Mouse (Mus musculus) kidney, embryonic 14.5 days (tissue): ENCODE data around the gene Pla2r1. TPM values are rescaled to one million over a fixed set of nuclear protein-coding genes. Genes with fewer than 3 reads are reported as not detected.

Experiments used
- ATAC-seq: fragments of 200-750 bp; cut with Nextera tagmentation; 2 replicates; pipeline ENCODE4 v1.8.0; 2017; ENCODE audit warnings: moderate number of reproducible peaks, mild to moderate bottlenecking, moderate TSS enrichment, moderate library complexity; ENCODE audit not compliant: low FRiP score, low TSS enrichment
- H3K27ac ChIP-seq: fragments of 300-500 bp; sonication (generic); 2 replicates; pipeline ENCODE4 v1.5.1; 2014; ENCODE audit warnings: low read depth, mild to moderate bottlenecking, low read length, moderate library complexity, mixed read lengths
- H3K27me3 ChIP-seq: fragments of 300-500 bp; sonication (generic); 2 replicates; pipeline ENCODE4 v1.6.1; 2014; ENCODE audit warnings: mild to moderate bottlenecking, low read length; ENCODE audit not compliant: control insufficient read depth, insufficient read depth
- H3K36me3 ChIP-seq: fragments of 300-500 bp; sonication (generic); 2 replicates; pipeline ENCODE4 v1.6.1; 2014; ENCODE audit warnings: low read length, mixed read lengths; ENCODE audit not compliant: control insufficient read depth, insufficient read depth
- H3K4me1 ChIP-seq: fragments of 300-500 bp; sonication (generic); 2 replicates; pipeline ENCODE4 v1.6.1; 2014; ENCODE audit warnings: low read length, mixed read lengths; ENCODE audit not compliant: control insufficient read depth, insufficient read depth
- H3K4me2 ChIP-seq: fragments of 300-500 bp; sonication (generic); replicated peaks from 2 replicates; pipeline ENCODE4 v1.6.1; 2014; ENCODE audit warnings: low read depth, mild to moderate bottlenecking, low read length
- H3K4me3 ChIP-seq: fragments of 300-500 bp; sonication (generic); 2 replicates; pipeline ENCODE4 v1.5.1; 2014; ENCODE audit warnings: mild to moderate bottlenecking, low read length
- H3K9ac ChIP-seq: fragments of 300-500 bp; sonication (generic); 2 replicates; pipeline ENCODE4 v1.6.1; 2014; ENCODE audit warnings: low read depth, mild to moderate bottlenecking, low read length, moderate library complexity
- H3K9me3 ChIP-seq: fragments of 300-500 bp; sonication (generic); 2 replicates; pipeline ENCODE4 v1.6.1; 2016; ENCODE audit warnings: low read length; ENCODE audit not compliant: control insufficient read depth
- WGBS: fragments of 180-500 bp; shearing (Covaris S2); extraction: QIAGEN DNeasy Blood & Tissue Kit; methylation state at CpG from one replicate; pipeline ENCODE4 v1.1.7; 2014; 5-methylcytosine and 5-hydroxymethylcytosine counted together
- polyA plus RNA-seq: library from polyadenylated mRNA; unstranded; fragments of >200 nt; fragmentation: Nextera tagmentation; extraction: Ambion mirVana; gene quantifications from 2 replicates; pipeline ENCODE4 v1.2.1, GENCODE M21; 2014

The Pla2r1 gene
- 1.6 and 3.3 TPM in 2 replicates for polyA plus RNA-seq

- Histone ChIP-seq H3K27ac (no peak within 1 kb of the TSS), H3K27me3 (no peaks in the 10 kb centered on the region), H3K9ac (peak within 1 kb of the TSS; percentile 45), H3K36me3 (no peaks in the 10 kb centered on the region), H3K9me3 (no peaks in the 10 kb centered on the region), H3K4me1 (peaks cover 10% of the 10 kb centered on the region), H3K4me3 (peak within 1 kb of the TSS; percentile 48), H3K4me2 (peak within 1 kb of the TSS; percentile 95)
- WGBS, result 4% methylated on average over 33 of the region's 33 CpGs
- peak; percentile 87 for ATAC-seq
Observed at GRCm38 (mm10) chr2:60552902-60553682, at the start of gene Pla2r1. TSS of gene Pla2r1 (minus strand) at chr2:60553308.

DNA sequence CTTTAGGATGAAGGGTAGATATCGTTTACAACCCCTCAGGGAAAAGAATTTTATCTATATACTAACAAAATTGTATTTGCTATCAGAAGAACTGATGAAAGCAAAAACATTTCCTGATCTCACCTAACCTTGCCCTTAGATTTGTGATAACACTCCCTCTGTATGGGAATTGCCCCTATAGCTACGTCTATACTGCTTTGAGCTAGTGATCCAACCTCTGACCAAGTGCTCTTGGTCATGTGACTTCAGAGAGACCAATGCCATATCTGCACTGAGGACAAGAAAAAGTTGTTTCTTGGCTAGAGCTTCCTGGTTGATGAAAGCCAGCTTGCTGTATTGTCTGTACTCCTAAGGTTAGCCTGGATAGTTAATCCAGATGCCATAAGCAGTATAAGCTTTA lies 48.2 kb upstream of the Pla2r1 start:
- WGBS, result 79% methylated on average over 2 of the region's 2 CpGs

DNA sequence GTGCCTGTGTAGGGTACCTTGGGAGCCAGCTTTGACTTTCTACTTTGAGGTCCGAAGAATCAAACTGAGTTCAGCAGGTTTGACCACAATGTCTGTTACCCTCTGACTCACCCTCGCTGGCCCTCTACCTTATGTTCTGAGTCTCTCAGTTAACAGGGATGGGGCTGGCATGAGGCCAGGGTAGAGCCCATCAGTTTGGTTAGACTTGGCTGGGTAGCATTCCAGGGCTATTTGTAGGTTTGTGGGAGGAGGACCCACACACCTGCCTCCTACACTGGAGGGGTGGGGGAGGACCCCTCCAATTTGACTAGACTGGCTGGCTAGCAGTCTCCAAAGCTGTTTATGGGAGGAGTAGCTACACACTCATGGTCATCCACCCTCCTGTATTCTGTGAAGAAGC lies 47.8 kb upstream of the Pla2r1 start:
- WGBS, result 89% methylated on average over 2 of the region's 2 CpGs
- Histone ChIP-seq H3K4me3 (no peak overlapping the region), H3K4me2 (no peak overlapping the region), H3K9ac (no peak overlapping the region), H3K27me3 (no peaks in the 10 kb centered on the region), H3K4me1 (no peaks in the 10 kb centered on the region), H3K36me3 (no peaks in the 10 kb centered on the region), H3K9me3 (no peaks in the 10 kb centered on the region), H3K27ac (no peak overlapping the region)
- no peak for ATAC-seq

More for the DNA sequence above, 48.2 kb upstream of the Pla2r1 start:
- Histone ChIP-seq H3K4me2 (no peak overlapping the region), H3K9me3 (no peaks in the 10 kb centered on the region), H3K36me3 (no peaks in the 10 kb centered on the region), H3K27ac (no peak overlapping the region), H3K4me1 (no peaks in the 10 kb centered on the region), H3K27me3 (no peaks in the 10 kb centered on the region), H3K4me3 (no peak overlapping the region), H3K9ac (no peak overlapping the region)
- no peak for ATAC-seq

- H3K9me3 ChIP-seq, result no peaks in the 10 kb centered on the region
- 91% methylated on average over 4 of the region's 4 CpGs for WGBS
- H3K27ac ChIP-seq, result no peak overlapping the region
- H3K36me3 ChIP-seq, result no peaks in the 10 kb centered on the region
- no peak overlapping the region for H3K9ac ChIP-seq
- H3K27me3 ChIP-seq, result no peaks in the 10 kb centered on the region
- no peak overlapping the region for H3K4me3 ChIP-seq
- no peak for ATAC-seq
- H3K4me1 ChIP-seq, result no peaks in the 10 kb centered on the region
- H3K4me2 ChIP-seq, result no peak overlapping the region
Observed at GRCm38 (mm10) chr2:60583416-60583815, 30.3 kb upstream of the Pla2r1 start.

GRCm38 (mm10) chr2:60554561-60554960 lies 1.5 kb upstream of the Pla2r1 start:
- Histone ChIP-seq H3K27ac (no peak overlapping the region), H3K4me1 (peaks cover 10% of the 10 kb centered on the region), H3K36me3 (no peaks in the 10 kb centered on the region), H3K9ac (no peak overlapping the region), H3K4me2 (no peak overlapping the region), H3K9me3 (no peaks in the 10 kb centered on the region), H3K4me3 (no peak overlapping the region), H3K27me3 (no peaks in the 10 kb centered on the region)
- WGBS, result 75% methylated on average over 4 of the region's 4 CpGs
- no peak for ATAC-seq

- no peaks in the 10 kb centered on the region for H3K27me3 ChIP-seq
- peaks cover 10% of the 10 kb centered on the region for H3K4me1 ChIP-seq
- no peaks in the 10 kb centered on the region for H3K36me3 ChIP-seq
- no peak overlapping the region for H3K27ac ChIP-seq
- 25% methylated on average over 21 of the region's 21 CpGs for WGBS
- no peaks in the 10 kb centered on the region for H3K9me3 ChIP-seq
- H3K4me2 ChIP-seq, result peak overlapping the region; percentile 95
- H3K9ac ChIP-seq, result peak overlapping the region; percentile 45
- peak overlapping the region; percentile 48 for H3K4me3 ChIP-seq
- no peak for ATAC-seq
Observed at GRCm38 (mm10) chr2:60552177-60552901, 769 bp downstream of the Pla2r1 start.

GRCm38 (mm10) chr2:60551673-60552072 lies 1.4 kb downstream of the Pla2r1 start:
- WGBS, result 62% methylated on average over 2 of the region's 2 CpGs
- Histone ChIP-seq H3K36me3 (no peaks in the 10 kb centered on the region), H3K4me1 (peaks cover 10% of the 10 kb centered on the region), H3K9me3 (no peaks in the 10 kb centered on the region), H3K9ac (no peak overlapping the region), H3K27ac (no peak overlapping the region), H3K27me3 (no peaks in the 10 kb centered on the region), H3K4me2 (no peak overlapping the region), H3K4me3 (no peak overlapping the region)
- no peak for ATAC-seq

- no peak overlapping the region for H3K27ac ChIP-seq
- H3K4me2 ChIP-seq, result no peak overlapping the region
- no peak overlapping the region for H3K9ac ChIP-seq
- H3K27me3 ChIP-seq, result no peaks in the 10 kb centered on the region
- H3K36me3 ChIP-seq, result no peaks in the 10 kb centered on the region
- WGBS, result 90% methylated on average over 8 of the region's 8 CpGs
- ATAC-seq, result no peak
- H3K4me3 ChIP-seq, result no peak overlapping the region
- peaks cover 10% of the 10 kb centered on the region for H3K4me1 ChIP-seq
- H3K9me3 ChIP-seq, result no peaks in the 10 kb centered on the region
Observed at GRCm38 (mm10) chr2:60550521-60550920, 2.6 kb downstream of the Pla2r1 start.

DNA sequence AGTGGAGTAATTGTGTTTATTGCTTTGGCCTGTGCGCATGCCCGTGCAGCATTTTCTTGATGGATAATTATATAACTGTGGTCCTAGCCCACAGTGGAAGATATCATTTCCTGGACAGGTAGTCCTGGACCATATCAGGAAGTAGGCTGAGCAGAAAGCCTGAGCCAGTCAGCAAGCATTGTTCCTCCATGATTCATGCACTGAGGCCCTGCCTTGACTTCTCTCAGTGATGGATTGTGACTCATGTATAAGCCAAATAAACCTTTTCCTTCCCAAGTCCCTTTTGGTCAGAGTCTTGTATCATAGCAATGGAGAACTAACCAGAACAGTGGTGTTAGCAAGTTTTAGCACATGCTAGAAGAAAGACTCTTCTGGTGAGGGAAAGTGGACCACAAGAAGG lies 3.3 kb downstream of the Pla2r1 start:
- Histone ChIP-seq H3K27ac (no peak overlapping the region), H3K9ac (no peak overlapping the region), H3K4me1 (peaks cover 10% of the 10 kb centered on the region), H3K9me3 (no peaks in the 10 kb centered on the region), H3K36me3 (no peaks in the 10 kb centered on the region), H3K4me2 (no peak overlapping the region), H3K27me3 (no peaks in the 10 kb centered on the region), H3K4me3 (no peak overlapping the region)
- no peak for ATAC-seq
- WGBS, result 93% methylated on average over 2 of the region's 2 CpGs
